Mouse (Mus musculus) ovary, adult 2 months (tissue): ENCODE results near the gene Rprm. TPM values are rescaled to one million over a fixed set of nuclear protein-coding genes. Genes with fewer than 3 reads are reported as not detected.

Source experiments
- polyA plus RNA-seq: library from polyadenylated mRNA; depleted of rRNA; stranded (reverse); fragments of >200 nt; gene quantifications from 2 replicates; pipeline ENCODE4 v1.2.3, GENCODE M21; 2012; rRNA removed

Rprm gene
- polyA plus RNA-seq, result 11.0 and 17.5 TPM in 2 replicates

GRCm38 (mm10) chr2:54085430-54086087 lies at the start of gene Rprm:
Rprm (minus strand) TSS chr2:54085552.

